Mouse (Mus musculus) forebrain, embryonic 16.5 days (tissue): ENCODE results near the gene Nr1d2. TPM values are rescaled to one million over a fixed set of nuclear protein-coding genes. Genes with fewer than 3 reads are reported as not detected.
A peak's percentile ranks its signal among the peaks of the same experiment; 100 is the strongest.
"Not testable (repeated sequence)": the region's sequence is repeated elsewhere in the genome, so short reads cannot be mapped to it uniquely, and the experiment has no call there.

ENCODE experiments used
- ATAC-seq: fragments of 200-750 bp; cut with Nextera tagmentation; 2 replicates; pipeline ENCODE4 v1.8.0; 2017; ENCODE audit warnings: mild to moderate bottlenecking, moderate library complexity
- H3K27ac ChIP-seq: fragments of 300-500 bp; sonication (generic); 2 replicates; pipeline ENCODE4 v1.5.1; 2014; ENCODE audit warnings: low read length, control low read depth
- H3K27me3 ChIP-seq: fragments of 300-500 bp; sonication (generic); replicated peaks from 2 replicates; pipeline ENCODE4 v1.6.1; 2014; ENCODE audit warnings: low read length; ENCODE audit not compliant: control insufficient read depth, insufficient read depth
- H3K36me3 ChIP-seq: fragments of 300-500 bp; sonication (generic); 2 replicates; pipeline ENCODE4 v1.6.1; 2014; ENCODE audit not compliant: control insufficient read depth, insufficient read depth
- H3K4me1 ChIP-seq: fragments of 300-500 bp; sonication (generic); replicated peaks from 2 replicates; pipeline ENCODE4 v1.6.1; 2014; ENCODE audit warnings: low read length; ENCODE audit not compliant: control insufficient read depth, insufficient read depth
- H3K4me2 ChIP-seq: fragments of 300-500 bp; sonication (generic); 2 replicates; pipeline ENCODE4 v1.6.1; 2014; ENCODE audit warnings: mild to moderate bottlenecking, low read length, control low read depth
- H3K4me3 ChIP-seq: fragments of 300-500 bp; sonication (generic); replicated peaks from 2 replicates; pipeline ENCODE4 v1.5.1; 2014; ENCODE audit warnings: mild to moderate bottlenecking, low read length, control low read depth
- H3K9ac ChIP-seq: fragments of 300-500 bp; sonication (generic); replicated peaks from 2 replicates; pipeline ENCODE4 v1.6.1; 2014; ENCODE audit warnings: low read depth, low read length, control low read depth
- H3K9me3 ChIP-seq: fragments of 300-500 bp; sonication (generic); 2 replicates; pipeline ENCODE4 v1.6.1; 2016; ENCODE audit warnings: low read length; ENCODE audit not compliant: control insufficient read depth
- WGBS: fragments of 180-500 bp; shearing (Covaris S2); extraction: QIAGEN DNeasy Blood & Tissue Kit; methylation state at CpG from one replicate; pipeline ENCODE4 v1.1.7; 2014; 5-methylcytosine and 5-hydroxymethylcytosine counted together
- polyA plus RNA-seq: library from polyadenylated mRNA; unstranded; fragments of >200 nt; fragmentation: Nextera tagmentation; extraction: Ambion mirVana; gene quantifications from 2 replicates; pipeline ENCODE4 v1.2.1, GENCODE M21; 2015

The Nr1d2 gene
- polyA plus RNA-seq, 1 experiment from 2014 or later: 6.9 TPM

GRCm38 (mm10) chr14:18270529-18271441 is 31.9 kb upstream of the Nr1d2 start, which contains the start of the genes Nkiras1 and Rpl15:
TSS of gene Nkiras1 (plus strand) at chr14:18271136.
TSS of gene Rpl15 (minus strand) at chr14:18271391.
- peak; percentile 99 for ATAC-seq
- H3K36me3 ChIP-seq: peaks cover 15% of the 10 kb centered on the region
- peaks cover 12% of the 10 kb centered on the region for H3K4me1 ChIP-seq
- H3K4me3 ChIP-seq: peak within 1 kb of the TSS; percentile 60
- peak within 1 kb of the TSS; percentile 81 for H3K9ac ChIP-seq
- peak within 1 kb of the TSS; percentile 82 for H3K27ac ChIP-seq
- WGBS: under 1% methylated on average over 78 of the region's 78 CpGs
- H3K9me3 ChIP-seq: no peaks in the 10 kb centered on the region
- peak within 1 kb of the TSS; percentile 78 for H3K4me2 ChIP-seq
- no peaks in the 10 kb centered on the region for H3K27me3 ChIP-seq

- Histone ChIP-seq H3K36me3 (peaks cover 15% of the 10 kb centered on the region), H3K4me1 (peaks cover 12% of the 10 kb centered on the region), H3K4me3 (peak overlapping the region; percentile 60), H3K9ac (peak overlapping the region; percentile 81), H3K4me2 (peak overlapping the region; percentile 78), H3K27ac (peak overlapping the region; percentile 82)
- under 1% methylated on average over 19 of the region's 24 CpGs for WGBS
- H3K27me3 ChIP-seq, H3K9me3 ChIP-seq: not testable (repeated sequence)
- peak; percentile 2; the same call in 1 of the 2 replicates for ATAC-seq
Measured at GRCm38 (mm10) chr14:18269947-18270528, 31.1 kb upstream of the Nr1d2 start.

- peak; percentile 93 for ATAC-seq
- no peak overlapping the region for H3K27ac ChIP-seq
- no peaks in the 10 kb centered on the region for H3K27me3 ChIP-seq
- H3K4me2 ChIP-seq: no peak overlapping the region
- no peak overlapping the region for H3K9ac ChIP-seq
- H3K4me3 ChIP-seq: no peak overlapping the region
- WGBS: 6% methylated on average over 4 of the region's 4 CpGs
- H3K9me3 ChIP-seq: no peaks in the 10 kb centered on the region
- H3K36me3 ChIP-seq: peaks cover 18% of the 10 kb centered on the region
- H3K4me1 ChIP-seq: peaks cover 3% of the 10 kb centered on the region
Measured at GRCm38 (mm10) chr14:18263427-18263826, 24.5 kb upstream of the Nr1d2 start.

GRCm38 (mm10) chr14:18261203-18261602 is 22.3 kb upstream of the Nr1d2 start:
- WGBS: 90% methylated on average over 3 of the region's 3 CpGs
- ATAC-seq: no peak
- H3K9ac ChIP-seq: no peak overlapping the region
- H3K9me3 ChIP-seq: no peaks in the 10 kb centered on the region
- H3K27me3 ChIP-seq: no peaks in the 10 kb centered on the region
- H3K4me3 ChIP-seq: no peak overlapping the region
- H3K27ac ChIP-seq: no peak overlapping the region
- peaks cover 3% of the 10 kb centered on the region; the same call in 1 of the 2 replicates for H3K4me1 ChIP-seq
- 0 out of 2 replicates have a peak, but pooled peaks cover 4% of the 10 kb centered on the region for H3K36me3 ChIP-seq
- H3K4me2 ChIP-seq: no peak overlapping the region

- H3K4me1 ChIP-seq: peaks cover 2% of the 10 kb centered on the region; the same call in 1 of the 2 replicates
- H3K36me3 ChIP-seq: no peaks in the 10 kb centered on the region
- H3K27me3 ChIP-seq: 0 out of 2 replicates have a peak, but pooled peaks cover 1% of the 10 kb centered on the region
- H3K4me3 ChIP-seq: no peak overlapping the region
- H3K4me2 ChIP-seq: no peak overlapping the region
- ATAC-seq: no peak
- WGBS: 86% methylated on average over 21 of the region's 21 CpGs
- no peak overlapping the region for H3K27ac ChIP-seq
- H3K9ac ChIP-seq: no peak overlapping the region
- H3K9me3 ChIP-seq: no peaks in the 10 kb centered on the region
Measured at GRCm38 (mm10) chr14:18242638-18243130, 3.8 kb upstream of the Nr1d2 start.

- Histone ChIP-seq H3K4me1 (peaks cover 6% of the 10 kb centered on the region; the same call in 1 of the 2 replicates), H3K9me3 (no peaks in the 10 kb centered on the region), H3K36me3 (no peaks in the 10 kb centered on the region), H3K4me2 (no peak overlapping the region), H3K4me3 (no peak overlapping the region), H3K27ac (no peak overlapping the region), H3K27me3 (no peaks in the 10 kb centered on the region), H3K9ac (no peak overlapping the region)
- no peak for ATAC-seq
- 88% methylated on average over 4 of the region's 4 CpGs for WGBS
Measured at GRCm38 (mm10) chr14:18241786-18242185, 2.9 kb upstream of the Nr1d2 start.

- Histone ChIP-seq H3K27ac (no peak overlapping the region), H3K9me3 (no peaks in the 10 kb centered on the region), H3K4me1 (peaks cover 6% of the 10 kb centered on the region; the same call in 1 of the 2 replicates), H3K4me3 (no peak overlapping the region), H3K36me3 (no peaks in the 10 kb centered on the region), H3K9ac (no peak overlapping the region), H3K4me2 (no peak overlapping the region), H3K27me3 (no peaks in the 10 kb centered on the region)
- WGBS: 72% methylated on average over 7 of the region's 7 CpGs
- ATAC-seq: no peak
Measured at GRCm38 (mm10) chr14:18240132-18240531, 1.2 kb upstream of the Nr1d2 start.

- H3K9ac ChIP-seq: peak overlapping the region; percentile 74
- no peaks in the 10 kb centered on the region for H3K9me3 ChIP-seq
- no peaks in the 10 kb centered on the region for H3K27me3 ChIP-seq
- H3K36me3 ChIP-seq: no peaks in the 10 kb centered on the region
- peak; percentile 95 for ATAC-seq
- H3K27ac ChIP-seq: peak overlapping the region; percentile 81
- peaks cover 6% of the 10 kb centered on the region; the same call in 1 of the 2 replicates for H3K4me1 ChIP-seq
- peak overlapping the region; percentile 93 for H3K4me3 ChIP-seq
- H3K4me2 ChIP-seq: peak overlapping the region; percentile 75
- WGBS: under 1% methylated on average over 49 of the region's 71 CpGs
Measured at GRCm38 (mm10) chr14:18238131-18238749, 687 bp downstream of the Nr1d2 start.

- peaks cover 6% of the 10 kb centered on the region; the same call in 1 of the 2 replicates for H3K4me1 ChIP-seq
- H3K27me3 ChIP-seq: no peaks in the 10 kb centered on the region
- no peak overlapping the region for H3K9ac ChIP-seq
- H3K36me3 ChIP-seq: no peaks in the 10 kb centered on the region
- H3K9me3 ChIP-seq: no peaks in the 10 kb centered on the region
- H3K4me2 ChIP-seq: no peak overlapping the region; the same call in 1 of the 2 replicates
- WGBS: 55% methylated on average over 4 of the region's 4 CpGs
- H3K4me3 ChIP-seq: no peak overlapping the region
- ATAC-seq: no peak
- H3K27ac ChIP-seq: no peak overlapping the region
Measured at GRCm38 (mm10) chr14:18237381-18237780, 1.5 kb downstream of the Nr1d2 start.
